Mouse (Mus musculus) cerebellum, postnatal 36 days (tissue): Measurements from ENCODE around the gene Slc39a1.
"Not testable (repeated sequence)": the region's sequence is repeated elsewhere in the genome, so short reads cannot be mapped to it uniquely, and the experiment has no call there.

Experiments
- DNase-seq, 2 experiments: peaks; one replicate each; pipeline ENCODE4 v3.0.0; 2021 to 2022; ENCODE audit warnings: mixed read lengths in 2 of 2

The Slc39a1 gene

DNA sequence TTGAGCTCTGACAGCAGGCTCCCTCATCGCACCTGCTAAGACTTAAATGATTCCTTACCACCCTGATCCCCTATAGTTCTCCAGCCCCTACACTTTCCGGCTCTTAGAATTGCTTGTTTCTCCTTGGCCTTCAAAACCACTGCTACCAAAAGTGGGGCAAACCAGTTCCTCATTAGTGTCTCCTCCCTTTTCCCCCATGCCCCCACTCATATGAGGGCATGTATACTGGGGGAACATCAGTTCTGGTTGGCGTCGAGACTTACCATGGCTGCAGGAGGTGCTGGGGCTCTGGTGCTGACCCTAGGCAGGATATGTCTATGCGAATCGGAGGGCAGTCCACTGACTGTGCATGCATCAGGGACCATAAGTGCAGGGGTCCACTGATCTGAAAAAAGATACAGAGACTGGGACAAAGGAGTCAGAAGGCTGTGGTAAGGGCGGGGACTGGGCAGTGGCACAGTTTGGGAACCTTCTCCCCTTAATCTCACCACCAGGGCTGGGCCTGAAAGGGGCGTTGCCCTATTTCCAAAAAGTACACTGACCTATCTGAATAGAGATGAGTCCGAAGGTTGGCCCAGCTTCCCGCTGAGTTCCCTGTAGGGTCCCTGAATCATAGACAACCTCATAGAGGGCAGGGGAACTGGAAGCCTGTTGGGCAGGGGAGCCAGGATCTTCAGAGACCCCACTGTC, 6.2 kb upstream of the Slc39a1 start:
- DNase-seq, result no peak

DNA sequence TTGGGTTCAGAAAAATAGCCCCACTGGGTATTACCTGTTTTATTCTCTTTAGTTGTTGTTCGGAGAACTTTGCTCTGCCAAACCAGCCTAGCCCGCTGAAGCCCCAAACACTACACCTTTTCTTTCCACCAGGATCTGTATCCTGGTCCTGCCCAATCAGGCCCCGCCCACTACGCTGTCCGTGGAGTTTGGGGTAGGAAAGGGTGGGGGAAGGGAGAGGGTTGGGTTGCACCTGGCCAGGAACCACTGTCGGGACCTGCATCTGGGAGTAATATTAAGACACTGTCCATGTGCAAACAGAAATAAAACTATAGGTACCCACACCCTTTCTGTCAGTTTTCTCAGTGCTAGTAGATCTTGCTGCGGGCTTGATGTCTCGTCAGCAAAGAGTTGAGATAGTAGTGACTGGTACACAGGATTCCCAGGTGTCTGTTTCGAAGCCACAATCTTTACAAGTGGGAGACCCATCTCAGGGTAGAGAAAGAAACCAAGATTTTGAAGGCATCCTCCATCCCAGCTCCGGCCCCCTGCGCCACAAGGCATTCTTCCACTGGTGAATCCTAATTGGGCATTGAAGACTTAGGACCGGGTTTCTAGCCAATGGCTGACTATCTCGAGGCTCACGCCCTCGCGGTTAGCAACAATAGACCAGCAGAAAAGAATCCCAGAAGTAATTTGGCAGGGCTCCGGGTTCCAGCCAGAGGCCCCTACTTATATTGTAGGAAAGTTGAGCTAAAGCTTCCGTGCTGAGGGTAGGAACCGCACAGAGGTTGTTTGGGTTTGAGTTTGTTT, 4.8 kb upstream of the Slc39a1 start, which contains the start of gene Creb3l4:
Creb3l4 (minus strand) TSS at position 529 of the 792 bp plus-strand sequence.
- no peak for DNase-seq

DNA sequence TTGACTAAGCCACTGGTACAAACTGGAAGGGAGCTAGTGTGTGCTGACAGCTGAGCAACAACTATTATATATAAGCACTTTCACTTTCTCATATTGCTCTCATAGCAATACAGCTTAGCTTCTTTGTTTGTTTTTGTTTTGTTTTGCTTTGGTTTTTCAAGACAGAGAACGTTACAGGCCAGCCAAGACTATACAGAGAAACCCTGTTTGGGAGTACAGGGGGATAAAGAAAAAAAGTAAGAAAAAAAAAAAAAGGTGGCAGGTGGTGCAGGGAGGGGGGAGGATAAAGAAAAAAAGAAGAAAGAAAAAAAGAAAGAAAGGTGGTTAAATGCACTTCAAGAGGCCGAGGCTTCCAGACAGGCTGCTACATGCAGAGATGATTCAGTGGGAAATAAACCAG, 2.6 kb upstream of the Slc39a1 start:
- no peak for DNase-seq

DNA sequence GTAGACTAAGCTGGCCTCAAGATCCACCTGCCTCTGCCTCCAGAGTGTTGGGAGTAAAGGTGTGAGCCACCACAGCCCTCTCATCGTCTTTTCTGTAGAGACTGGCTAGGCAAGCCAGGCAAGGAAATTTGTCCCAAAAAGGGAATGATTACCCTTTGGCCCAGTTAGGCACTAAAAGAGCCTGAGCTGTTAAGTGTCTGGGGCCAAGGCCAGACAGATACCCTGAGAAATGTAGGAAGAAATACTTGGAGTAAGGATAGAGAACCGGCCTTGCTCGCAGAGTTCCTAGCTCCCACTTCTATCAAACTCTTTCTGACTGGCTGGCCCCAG, 377 bp upstream of the Slc39a1 start:
- no peak for DNase-seq

DNA sequence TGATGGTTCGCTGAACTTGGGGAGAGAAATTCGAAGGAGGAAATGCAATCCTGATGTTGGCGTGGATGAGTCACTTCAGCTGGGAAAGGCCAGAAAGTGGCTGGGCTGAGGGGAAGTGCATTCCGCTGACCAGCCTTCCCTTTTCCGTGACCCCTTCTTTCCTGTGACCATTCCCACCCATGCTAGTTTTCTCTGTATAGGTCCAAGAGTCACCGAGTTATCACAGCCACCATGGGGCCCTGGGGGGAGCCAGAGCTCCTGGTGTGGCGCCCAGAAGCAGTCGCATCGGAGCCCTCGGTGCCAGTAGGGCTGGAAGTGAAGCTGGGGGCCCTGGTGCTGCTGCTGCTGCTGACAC, 751 bp downstream of the Slc39a1 start:
- no peak for DNase-seq

DNA sequence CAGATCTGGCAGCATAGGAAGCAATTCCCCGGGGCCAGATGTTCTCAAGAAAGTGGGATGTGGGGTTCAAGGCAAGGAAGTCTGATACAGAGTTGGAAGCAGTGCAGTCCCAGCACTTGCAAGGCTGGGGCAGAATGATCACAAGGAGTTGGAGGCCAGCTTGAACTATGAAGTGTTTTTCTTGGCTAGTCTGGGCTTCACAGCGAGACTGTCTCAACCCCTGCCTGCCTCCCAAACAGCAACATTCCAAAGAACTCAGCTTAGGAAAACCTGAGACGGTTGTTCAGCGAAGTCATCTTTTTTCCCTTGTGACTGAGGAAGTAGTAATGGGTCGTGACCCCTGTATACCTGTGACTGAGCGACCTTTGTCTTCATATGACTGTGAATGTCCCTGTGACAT, 2.8 kb downstream of the Slc39a1 start:
- no peak for DNase-seq

DNA sequence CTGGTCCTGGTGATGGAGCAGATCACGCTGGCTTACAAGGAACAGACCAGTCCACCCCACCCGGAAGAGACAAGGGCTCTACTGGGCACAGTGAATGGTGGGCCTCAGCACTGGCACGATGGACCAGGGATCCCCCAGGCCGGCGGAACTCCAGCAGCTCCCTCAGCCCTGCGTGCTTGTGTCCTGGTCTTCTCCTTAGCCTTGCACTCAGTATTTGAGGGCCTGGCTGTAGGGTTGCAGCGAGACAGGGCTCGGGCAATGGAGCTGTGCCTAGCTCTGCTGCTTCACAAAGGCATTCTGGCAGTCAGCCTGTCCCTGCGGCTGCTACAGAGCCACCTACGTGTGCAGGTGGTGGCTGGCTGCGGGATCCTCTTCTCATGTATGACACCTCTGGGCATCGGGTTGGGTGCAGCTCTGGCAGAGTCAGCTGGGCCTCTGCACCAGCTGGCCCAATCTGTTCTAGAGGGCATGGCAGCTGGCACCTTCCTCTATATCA, 3.8 kb downstream of the Slc39a1 start:
- DNase-seq, result not testable (repeated sequence)

DNA sequence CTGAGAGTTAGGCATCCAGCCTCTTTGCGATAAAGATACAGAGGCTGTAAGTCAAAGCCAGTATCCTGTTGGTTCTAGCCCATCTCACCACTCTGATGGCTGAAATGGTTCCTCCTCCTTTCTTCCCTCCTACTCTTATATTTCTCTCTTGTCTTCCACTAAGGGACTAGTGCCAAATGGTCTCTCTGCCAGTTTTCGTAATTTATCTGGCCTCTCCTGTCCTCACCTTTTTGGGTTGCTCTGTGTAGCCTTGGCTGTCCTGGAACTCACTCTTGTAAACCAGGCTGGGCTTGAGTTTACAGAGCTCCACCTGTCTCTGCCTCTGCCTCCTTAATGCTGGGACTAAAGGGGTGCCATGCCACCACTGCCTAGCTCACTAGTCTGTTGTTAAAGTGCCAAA, 4.7 kb downstream of the Slc39a1 start:
- not testable (repeated sequence) for DNase-seq

DNA sequence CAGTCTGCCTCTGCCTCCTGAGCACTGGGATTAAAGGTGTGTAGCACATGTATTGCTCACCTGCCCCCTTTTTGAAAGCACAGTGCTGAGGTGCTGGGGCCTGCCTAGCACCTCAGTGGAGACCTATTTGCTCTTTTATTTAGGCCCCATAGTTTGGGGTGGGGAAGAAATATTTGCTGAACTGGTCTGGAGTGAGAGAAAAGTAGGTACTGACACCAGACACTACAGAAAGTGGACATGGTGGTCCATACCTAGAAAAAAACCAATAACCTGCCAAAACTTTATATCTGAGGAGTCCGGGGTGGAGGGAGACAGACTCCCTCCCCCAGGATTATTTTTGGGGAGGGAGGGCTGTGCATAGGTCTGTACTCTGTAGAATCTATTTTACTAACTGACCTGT, 5.2 kb downstream of the Slc39a1 start:
- not testable (repeated sequence) for DNase-seq

DNA sequence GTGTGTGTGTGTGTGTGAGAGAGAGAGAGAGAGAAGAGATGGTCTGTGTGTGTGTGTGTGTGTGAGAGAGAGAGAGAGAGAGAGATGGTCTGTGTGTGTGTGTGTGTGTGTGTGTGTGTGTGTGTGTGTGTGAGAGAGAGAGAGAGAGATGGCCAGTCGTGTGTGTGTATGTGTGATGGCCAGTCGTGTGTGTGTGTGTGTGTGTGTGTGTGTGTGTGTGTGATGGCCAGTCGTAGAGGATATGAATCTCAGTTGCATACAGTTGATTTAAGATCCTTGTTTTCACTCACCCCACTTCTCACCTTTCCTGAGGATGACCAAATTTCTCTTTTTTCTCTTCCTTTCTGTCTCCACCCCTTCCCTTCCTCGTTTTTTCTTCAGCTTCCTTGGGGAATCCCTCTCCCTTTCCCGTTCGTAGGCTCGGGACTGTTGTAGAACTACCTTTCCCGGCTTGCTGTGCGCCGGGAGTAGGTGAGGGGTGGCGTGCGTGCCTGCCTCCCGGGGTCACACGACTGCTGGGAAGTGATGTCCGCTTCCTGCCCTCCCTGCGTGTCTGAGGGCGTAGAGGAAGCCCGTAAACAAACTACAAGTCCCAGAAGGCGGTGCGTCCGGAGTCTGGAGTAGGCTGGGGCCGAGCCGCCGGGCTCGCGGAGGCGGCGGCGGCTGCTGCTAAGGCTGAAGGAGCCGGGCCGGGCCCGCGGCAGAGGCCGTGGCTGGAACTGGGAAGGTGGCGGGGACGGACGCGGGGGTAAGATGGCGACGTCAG, 5.9 kb downstream of the Slc39a1 start, which contains the start of gene Crtc2:
Crtc2 (plus strand) TSS at position 511 of the 766 bp plus-strand sequence.
- peak; percentile 94 to 95 for DNase-seq

DNA sequence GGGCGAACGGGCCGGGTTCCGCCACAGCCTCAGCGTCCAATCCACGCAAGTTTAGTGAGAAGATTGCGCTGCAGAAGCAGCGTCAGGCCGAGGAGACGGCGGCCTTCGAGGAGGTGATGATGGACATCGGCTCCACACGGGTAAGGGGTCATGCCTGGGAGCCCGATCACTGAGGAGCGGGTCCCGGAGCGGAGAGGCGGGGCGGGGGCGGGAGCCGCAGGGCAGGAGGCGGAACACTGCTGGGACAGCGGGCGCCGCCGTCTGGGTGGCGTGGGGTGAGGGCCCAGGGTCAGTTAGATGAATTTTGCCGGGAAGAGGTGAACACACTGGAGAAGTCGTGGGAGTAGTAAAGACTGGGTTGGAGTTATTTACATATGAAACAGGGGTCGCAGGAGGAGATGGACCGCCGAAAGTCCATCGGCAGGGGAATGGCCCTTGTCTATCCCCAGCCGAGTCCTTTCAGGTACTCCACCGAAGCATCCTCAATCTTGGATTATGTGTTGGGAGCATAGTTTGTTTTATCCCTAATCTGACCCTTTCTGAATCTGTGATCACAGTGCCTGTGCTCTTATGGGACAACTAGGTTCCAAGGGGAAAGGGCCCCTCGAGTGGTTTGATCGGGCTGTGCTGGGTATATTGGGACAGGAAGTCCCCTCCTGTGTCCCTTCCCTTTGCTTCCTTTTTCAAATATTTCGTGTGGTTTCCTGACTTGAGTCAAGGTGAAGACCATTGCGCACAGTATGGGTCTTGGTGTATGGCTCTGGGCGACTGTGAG, 6.6 kb downstream of the Slc39a1 start:
- no peak for DNase-seq

DNA sequence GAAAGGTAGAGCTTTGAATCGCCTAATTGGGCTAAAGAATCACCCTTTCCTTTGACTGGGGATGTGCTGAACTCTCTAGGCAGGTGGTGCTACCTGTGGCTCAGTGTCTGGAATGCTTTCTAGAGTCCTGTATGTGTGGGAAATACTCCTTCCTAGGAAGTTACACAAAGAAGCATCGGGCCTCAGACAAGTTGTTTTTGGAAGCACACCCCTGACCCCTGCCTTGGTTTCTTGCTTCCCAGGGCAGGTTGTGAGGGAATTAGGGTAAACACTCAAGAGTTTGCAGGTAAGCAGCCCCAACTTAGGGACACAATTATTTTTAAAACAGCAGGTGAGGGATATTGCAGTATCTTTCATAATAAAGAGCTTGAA, 7.2 kb downstream of the Slc39a1 start:
- DNase-seq, result no peak

DNA sequence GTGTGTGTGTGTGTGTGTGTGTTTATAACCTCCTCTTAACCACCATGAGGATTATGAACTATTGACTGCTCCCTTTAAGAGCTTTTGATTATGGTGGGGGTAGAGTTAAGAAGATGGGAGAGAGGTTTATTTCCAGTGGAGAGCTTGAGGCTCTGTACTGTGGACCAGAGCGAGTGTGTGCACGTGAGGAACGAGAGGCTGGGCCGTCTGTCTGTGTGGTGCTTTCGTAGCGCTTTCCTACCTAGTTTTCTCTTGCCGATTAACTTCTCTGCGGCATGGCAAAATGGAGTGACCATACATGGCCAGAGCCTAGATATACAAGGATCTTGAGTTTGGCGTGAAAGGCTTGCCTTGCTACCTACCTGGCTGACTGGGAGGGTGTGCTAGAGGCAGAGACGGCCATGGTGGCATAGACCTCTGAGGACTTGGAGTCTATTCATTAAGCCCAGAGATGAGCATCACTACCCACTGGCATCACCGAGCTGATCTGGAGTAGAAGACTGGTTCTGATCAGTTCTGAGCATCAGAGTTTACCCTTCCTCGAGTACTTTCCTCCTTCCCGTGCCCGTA, 7.9 kb downstream of the Slc39a1 start:
- DNase-seq, result no peak

DNA sequence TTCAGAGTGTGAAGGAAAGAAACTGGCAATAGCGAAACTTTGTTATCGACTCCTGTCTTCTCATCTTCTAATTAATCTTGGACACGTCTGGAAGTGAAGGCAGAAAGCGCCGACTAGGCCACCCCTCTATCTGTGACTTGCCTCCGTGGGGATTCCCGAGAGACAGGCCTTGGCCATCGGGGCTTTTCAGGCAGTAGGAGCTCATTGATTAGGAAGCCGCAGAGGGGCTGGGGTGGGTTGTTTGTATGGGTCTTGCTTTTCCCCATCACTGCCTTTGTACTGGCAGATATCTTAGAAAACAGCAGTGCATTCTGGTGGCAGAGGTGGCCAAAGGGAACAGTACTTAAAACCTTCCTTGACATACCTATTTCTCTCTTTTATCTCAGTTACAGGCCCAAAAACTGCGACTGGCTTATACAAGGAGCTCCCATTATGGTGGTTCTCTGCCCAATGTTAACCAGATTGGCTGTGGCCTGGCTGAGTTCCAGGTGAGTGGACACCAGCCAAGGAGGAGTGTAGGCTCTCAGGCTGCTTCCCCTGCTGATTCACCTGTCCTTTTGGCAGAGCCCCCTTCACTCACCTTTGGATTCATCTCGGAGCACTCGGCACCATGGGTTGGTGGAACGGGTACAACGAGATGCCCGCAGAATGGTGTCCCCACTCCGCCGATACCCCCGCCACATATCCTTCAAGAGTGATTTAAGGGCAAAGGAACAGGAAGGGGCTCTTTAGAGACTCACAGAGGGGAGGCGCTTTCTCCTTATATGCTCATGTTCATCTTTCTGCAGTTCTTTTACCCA, 9.0 kb downstream of the Slc39a1 start:
- DNase-seq, result peak; percentile 98

DNA sequence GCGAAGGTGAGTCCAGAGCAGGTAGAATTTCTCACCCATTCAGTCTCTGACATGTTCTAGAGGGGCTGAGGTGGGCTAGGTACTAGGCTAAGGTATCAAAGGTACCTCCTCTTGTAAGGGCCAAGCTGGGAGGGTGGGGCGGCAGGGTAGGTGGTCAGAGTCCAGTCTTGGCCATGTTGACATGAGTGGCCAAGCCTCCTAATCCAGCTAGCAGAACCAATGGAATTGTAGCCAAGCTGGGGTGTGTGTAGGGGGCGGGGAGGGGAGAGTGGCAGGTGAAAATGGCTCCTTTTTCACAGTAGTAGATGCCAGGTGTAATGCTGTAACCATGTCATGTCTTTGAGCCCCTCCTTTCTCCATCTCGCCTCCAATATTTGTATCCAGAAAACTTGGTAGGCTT, 10.5 kb downstream of the Slc39a1 start:
- no peak for DNase-seq

DNA sequence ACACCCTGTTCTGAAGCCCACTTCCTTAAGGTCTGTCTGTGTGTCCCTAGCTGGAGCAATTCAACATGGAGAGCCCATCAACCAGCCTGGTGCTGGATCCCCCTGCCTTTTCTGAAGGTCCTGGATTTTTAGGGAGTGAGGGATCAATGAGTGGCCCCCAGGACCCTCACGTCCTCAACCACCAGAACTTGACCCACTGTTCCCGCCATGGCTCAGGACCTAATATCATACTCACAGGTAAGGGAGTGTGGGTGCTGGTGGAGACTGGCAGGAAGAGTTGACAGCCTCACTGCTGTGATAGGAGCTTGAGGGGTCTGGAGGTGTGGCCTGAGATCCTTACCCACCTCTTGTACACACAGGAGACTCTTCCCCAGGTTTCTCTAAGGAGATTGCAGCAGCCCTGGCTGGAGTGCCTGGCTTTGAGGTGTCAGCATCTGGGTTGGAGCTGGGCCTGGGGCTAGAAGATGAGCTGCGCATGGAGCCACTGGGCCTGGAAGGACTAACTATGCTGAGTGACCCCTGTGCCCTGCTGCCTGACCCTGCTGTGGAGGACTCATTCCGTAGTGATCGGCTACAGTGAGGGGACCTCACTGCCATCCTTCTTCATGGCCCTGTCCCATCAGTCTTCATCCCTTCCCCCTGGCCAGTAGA, 15.3 kb downstream of the Slc39a1 start:
- no peak for DNase-seq

DNA sequence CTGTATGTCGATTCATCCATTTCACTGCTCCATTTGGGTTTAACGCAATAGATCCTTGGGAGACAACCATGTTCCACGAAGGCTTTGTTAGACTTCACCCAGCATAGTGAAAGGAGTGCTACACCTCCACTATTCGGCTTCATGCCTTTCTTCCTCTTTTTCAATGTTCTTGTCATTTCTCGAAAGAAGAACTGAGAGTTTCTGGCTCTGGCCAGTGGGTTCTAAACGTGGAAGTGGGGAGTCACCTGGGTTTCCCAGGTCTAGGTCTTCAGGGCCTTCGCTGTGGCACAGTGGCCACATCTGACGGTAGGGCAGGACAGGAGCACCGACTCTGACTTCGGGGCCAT, 16.7 kb downstream of the Slc39a1 start:
- peak in 1 of 2 experiments; percentile 34 for DNase-seq

DNA sequence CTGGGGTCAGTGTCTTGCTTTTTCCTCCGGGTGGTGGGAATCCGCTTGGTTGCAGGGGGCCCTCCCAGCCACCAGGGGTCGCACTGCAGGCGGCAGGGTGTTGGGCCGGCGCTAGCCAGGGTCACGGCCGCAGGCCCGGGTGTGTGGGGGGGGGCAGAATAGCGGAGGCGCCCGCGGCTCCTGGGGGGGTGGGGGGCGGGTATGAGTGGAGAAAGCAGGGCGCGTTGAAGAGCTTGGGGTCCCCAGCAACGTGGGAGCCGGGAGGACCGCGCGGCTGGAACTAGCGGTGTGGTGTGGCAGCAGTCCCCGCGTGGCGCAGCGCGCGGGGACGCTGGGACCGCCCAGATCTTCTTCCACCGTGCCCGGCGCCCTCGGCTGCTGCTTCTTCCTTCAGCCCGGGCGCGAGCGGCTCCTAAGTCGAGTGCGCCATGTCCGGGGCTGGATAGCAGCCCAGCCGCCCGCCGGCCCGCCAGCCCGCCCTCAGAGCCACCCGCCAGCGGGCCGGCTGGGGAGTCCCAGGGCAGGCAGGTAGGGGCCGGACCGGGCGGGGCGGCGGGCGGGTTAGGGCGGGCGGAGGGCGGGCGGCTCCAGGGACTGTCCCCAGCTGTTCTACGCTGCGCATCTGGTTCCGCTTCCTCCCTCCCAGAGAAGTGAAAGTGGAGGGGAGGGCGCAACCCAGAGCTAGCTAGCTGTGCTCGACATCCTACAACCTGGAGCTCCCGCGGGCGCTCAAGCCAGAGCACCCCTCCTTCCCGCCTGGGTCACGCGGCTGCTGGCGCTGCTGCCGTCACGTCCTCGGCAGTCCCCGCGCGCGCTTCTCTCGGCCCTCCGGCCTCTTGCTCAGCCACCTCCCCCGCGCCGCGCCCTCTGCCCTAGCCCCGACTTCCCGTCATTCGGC, 17.3 kb downstream of the Slc39a1 start, which contains the start of gene Dennd4b:
Dennd4b (plus strand) TSS at position 152 of the 898 bp plus-strand sequence.
- DNase-seq, result peak; percentile 93 to 94

DNA sequence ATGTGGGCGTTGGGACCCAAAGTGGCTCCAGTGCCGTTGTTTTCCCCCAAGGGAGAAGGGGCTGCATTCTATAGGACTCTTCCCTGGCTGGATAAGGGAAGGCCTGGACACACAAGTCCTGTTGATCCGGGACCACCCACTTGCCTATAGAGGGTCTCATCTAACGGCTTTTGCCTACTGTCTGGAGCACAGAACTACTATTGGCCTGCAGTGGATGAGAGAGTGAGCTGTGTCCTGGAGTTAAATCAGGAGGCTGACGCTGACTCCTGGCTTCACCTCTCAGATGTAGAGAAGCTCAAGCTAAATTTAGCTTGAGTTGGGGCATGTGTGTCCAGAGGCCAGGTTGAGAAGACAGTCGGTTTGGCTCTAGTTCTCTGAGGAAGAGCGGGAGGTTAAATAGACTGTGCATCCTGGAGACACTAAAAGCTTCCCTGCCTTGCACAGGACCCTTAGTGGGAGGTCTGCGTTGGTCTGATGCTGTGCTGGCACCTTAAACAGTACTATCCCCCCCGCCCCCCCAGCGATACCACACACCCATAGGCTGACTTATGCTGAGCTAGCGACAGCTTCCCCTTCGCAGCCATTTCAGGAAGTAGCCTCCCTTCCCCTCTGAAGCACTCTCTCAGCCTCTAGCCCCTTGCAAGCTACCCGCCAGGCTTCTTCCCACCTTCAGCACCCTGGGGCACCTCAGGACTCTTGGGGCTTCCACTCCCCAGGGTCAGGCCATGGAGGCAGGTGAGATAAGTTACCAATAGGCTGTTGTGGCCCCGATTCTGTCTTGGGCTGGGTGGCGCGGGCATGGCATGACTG, 18.2 kb downstream of the Slc39a1 start:
- peak; percentile 33 to 59 for DNase-seq
